Mouse (Mus musculus) liver, embryonic 14.5 days (tissue): ENCODE results near the gene 4933434E20Rik. TPM values are rescaled to one million over a fixed set of nuclear protein-coding genes. Genes with fewer than 3 reads are reported as not detected.

Experiments used
- ATAC-seq: fragments of 200-750 bp; cut with Nextera tagmentation; 2 replicates; pipeline ENCODE4 v1.8.0; 2017; ENCODE audit warnings: moderate number of reproducible peaks, mild to moderate bottlenecking, moderate library complexity; ENCODE audit not compliant: insufficient read depth
- DNase-seq, 3 experiments: peaks; one replicate each; pipeline ENCODE4 v3.0.0-alpha.2; 2012 to 2013; ENCODE audit warnings: low read depth in 3 of 3, low spot score in 3 of 3
- H3K27ac ChIP-seq: fragments of 300-500 bp; sonication (generic); 2 replicates; pipeline ENCODE4 v1.5.1; 2014; ENCODE audit warnings: moderate library complexity, mild to moderate bottlenecking, control low read depth, inconsistent platforms
- H3K27me3 ChIP-seq: fragments of 300-500 bp; sonication (generic); 2 replicates; pipeline ENCODE4 v1.6.1; 2014; ENCODE audit warnings: mild to moderate bottlenecking, low read length, moderate library complexity; ENCODE audit not compliant: control insufficient read depth, insufficient read depth
- H3K36me3 ChIP-seq: fragments of 300-500 bp; sonication (generic); replicated peaks from 2 replicates; pipeline ENCODE4 v1.6.1; 2014; ENCODE audit warnings: low read depth; ENCODE audit not compliant: control insufficient read depth, insufficient read depth
- H3K4me1 ChIP-seq, 2 experiments: fragments of 200-500 bp in 1 of 2; fragments of 300-500 bp in 1 of 2; sonication (generic) in 1 of 2; replicated peaks; 2 replicates each; pipeline ENCODE4 v1.6.1; 2012 to 2014; ENCODE audit warnings: antibody characterized with exemption in 1 of 2, inconsistent platforms in 1 of 2, low read length in 1 of 2; ENCODE audit not compliant: control insufficient read depth in 2 of 2, insufficient read depth in 2 of 2
- H3K4me2 ChIP-seq: fragments of 300-500 bp; sonication (generic); 2 replicates; pipeline ENCODE4 v1.6.1; 2014; ENCODE audit warnings: low read depth, mild to moderate bottlenecking, control low read depth, moderate library complexity
- H3K4me3 ChIP-seq, 2 experiments: fragments of 200-500 bp in 1 of 2; fragments of 300-500 bp in 1 of 2; sonication (generic) in 1 of 2; 2 replicates each; pipeline ENCODE4 v1.5.1; 2012 to 2014; ENCODE audit warnings: low read depth in 2 of 2, low read length in 2 of 2, mild to moderate bottlenecking in 2 of 2, control low read depth in 1 of 2, inconsistent platforms in 1 of 2, moderate library complexity in 1 of 2; ENCODE audit not compliant: insufficient read depth in 1 of 2
- H3K9ac ChIP-seq: fragments of 300-500 bp; sonication (generic); replicated peaks from 2 replicates; pipeline ENCODE4 v1.6.1; 2014; ENCODE audit warnings: mild to moderate bottlenecking, control low read depth, moderate library complexity
- H3K9me3 ChIP-seq: fragments of 300-500 bp; sonication (generic); 2 replicates; pipeline ENCODE4 v1.6.1; 2016; ENCODE audit warnings: low read length, mixed read lengths; ENCODE audit not compliant: control insufficient read depth
- CTCF ChIP-seq: IDR thresholded peaks from 2 replicates; pipeline ENCODE4 v1.5.1; 2016; ENCODE audit warnings: antibody characterized with exemption, low read depth, control low read depth
- EP300 ChIP-seq: IDR thresholded peaks from 2 replicates; pipeline ENCODE4 v1.6.1; 2016; ENCODE audit warnings: antibody characterized with exemption, low read depth
- WGBS: fragments of 180-500 bp; shearing (Covaris S2); extraction: QIAGEN DNeasy Blood & Tissue Kit; methylation state at CpG from one replicate; pipeline ENCODE4 v1.1.7; 2014; ENCODE audit not compliant: insufficient replicate concordance; 5-methylcytosine and 5-hydroxymethylcytosine counted together
- polyA plus RNA-seq, 2 experiments: library from polyadenylated mRNA; depleted of rRNA in 1 of 2; stranded (reverse) in 1 of 2; unstranded in 1 of 2; fragments of >200 nt; fragmentation: Nextera tagmentation in 1 of 2; extraction: Ambion mirVana in 1 of 2; gene quantifications; 2 replicates each; pipeline versions ENCODE4 v1.2.1 to v1.2.3; 2012 to 2014

Gene 4933434E20Rik
- polyA plus RNA-seq, 2 experiments, result 19.1 to 83.8 TPM

DNA sequence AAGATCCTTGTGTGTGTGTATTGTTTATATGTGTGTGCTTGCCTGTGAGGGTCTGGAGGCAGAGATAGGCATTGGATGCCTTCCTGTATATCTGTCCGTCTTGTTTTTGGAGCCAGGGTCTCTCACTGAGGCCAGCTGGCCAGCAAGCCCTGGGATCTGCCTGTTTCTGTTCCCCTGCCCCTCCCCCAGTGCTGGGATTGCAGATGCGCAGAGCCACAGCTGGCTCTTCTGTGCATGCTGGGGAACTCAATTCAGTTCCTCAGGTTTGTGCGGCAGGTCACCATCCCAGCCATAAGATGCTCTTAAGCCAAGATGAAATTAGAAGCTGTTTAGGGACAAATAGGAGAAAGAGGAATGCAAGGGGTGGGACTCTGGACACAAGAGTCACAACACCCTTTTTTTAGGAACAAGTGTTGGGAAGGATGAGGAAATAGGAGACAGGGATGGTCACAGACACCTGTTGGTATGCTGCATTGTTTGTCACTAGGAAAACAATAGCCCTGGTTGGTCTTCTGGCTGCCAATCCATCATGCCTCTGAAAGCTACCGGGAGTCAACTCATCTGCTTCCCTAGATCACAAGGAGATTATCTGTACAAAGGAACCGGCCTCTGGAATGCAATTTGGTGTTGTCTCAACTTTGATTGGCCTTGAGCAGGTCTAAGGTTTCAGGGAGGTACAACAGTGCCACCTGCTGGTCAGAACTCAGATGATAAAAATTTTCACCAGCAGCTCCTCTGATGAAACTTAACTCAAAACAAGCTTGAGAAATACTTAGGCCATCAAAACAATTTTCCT is 25.7 kb downstream of the 4933434E20Rik start:
- H3K4me1 ChIP-seq, result peaks cover 18 to 19% of the 10 kb centered on the region in 2 experiments
- H3K4me2 ChIP-seq, result no peak overlapping the region
- TF ChIP-seq CTCF, result peak; percentile 86
- TF ChIP-seq EP300, result no peak
- H3K9ac ChIP-seq, result no peak overlapping the region
- ATAC-seq (no peak), DNase-seq (peak; percentile 63 to 70 (median 66))
- H3K36me3 ChIP-seq, result no peaks in the 10 kb centered on the region
- no peak overlapping the region for H3K4me3 ChIP-seq
- H3K27me3 ChIP-seq, result no peaks in the 10 kb centered on the region
- H3K9me3 ChIP-seq, result no peaks in the 10 kb centered on the region
- H3K27ac ChIP-seq, result no peak overlapping the region
- WGBS, result 29% methylated on average over 5 of the region's 5 CpGs

DNA sequence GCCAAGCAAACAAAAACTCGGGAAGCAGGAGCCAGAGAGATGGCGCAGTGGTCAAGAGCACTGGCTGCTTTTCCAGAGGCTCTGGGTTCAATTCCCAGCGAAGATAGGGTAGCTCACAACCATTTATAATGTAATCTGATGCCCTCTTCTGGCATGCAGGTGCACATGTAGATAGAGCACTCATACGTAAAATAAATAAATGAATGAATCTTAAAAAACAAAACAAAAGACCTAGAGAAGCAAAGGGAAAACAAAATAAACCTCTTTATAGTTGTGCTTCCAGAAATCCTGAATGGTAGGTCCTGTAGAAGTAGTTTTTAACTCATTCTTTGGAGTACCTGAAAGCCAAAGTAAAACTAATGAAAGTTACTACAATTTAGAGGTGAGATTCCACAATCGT is 26.8 kb downstream of the 4933434E20Rik start:
- 40% methylated on average over 5 of the region's 5 CpGs for WGBS
- TF ChIP-seq CTCF, result no peak
- no peak for TF ChIP-seq EP300
- Histone ChIP-seq H3K36me3 (no peaks in the 10 kb centered on the region), H3K9ac (no peak overlapping the region), H3K27ac (no peak overlapping the region), H3K4me3 (no peak overlapping the region), H3K4me1 (peaks cover 18 to 28% of the 10 kb centered on the region in 2 experiments), H3K4me2 (no peak overlapping the region), H3K27me3 (no peaks in the 10 kb centered on the region), H3K9me3 (no peaks in the 10 kb centered on the region)
- ATAC-seq (no peak), DNase-seq (no peak)

DNA sequence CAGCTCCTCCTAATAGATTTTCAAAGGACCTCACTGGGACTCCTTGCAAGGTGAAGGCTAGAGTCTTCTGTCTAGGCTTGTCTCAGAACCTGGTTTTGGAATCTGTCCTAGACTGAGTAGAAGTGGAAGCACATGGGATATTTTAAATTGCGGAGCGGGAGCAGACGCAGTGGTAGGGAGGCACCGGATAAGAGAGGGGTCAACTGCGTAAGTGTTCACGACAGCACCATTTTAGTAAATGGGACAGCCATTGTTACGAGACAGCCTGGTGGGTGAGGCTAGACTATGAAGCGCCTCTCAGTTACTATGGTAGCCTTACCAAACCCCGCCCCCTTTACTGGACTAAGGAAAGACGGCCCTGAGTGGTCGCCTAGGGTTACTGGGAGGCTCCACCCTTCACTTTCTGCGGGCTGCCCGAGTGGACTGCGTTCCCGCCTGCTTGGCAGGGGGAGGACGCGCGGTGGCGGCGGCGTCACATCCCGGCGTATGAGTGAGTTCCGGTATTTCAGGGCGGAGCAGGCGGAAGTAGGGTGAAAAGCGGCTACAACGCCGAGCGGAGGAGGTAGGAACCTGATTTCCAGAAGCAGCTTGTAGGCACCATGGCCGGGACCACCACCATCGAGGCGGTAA is 27.8 kb downstream of the 4933434E20Rik start:
- Histone ChIP-seq H3K4me3 (peak overlapping the region; percentile 75 to 88), H3K36me3 (no peaks in the 10 kb centered on the region), H3K27ac (peak overlapping the region; percentile 96), H3K9ac (peak overlapping the region; percentile 94), H3K27me3 (no peaks in the 10 kb centered on the region), H3K9me3 (no peaks in the 10 kb centered on the region), H3K4me1 (peaks cover 27 to 38% of the 10 kb centered on the region in 2 experiments), H3K4me2 (peak overlapping the region; percentile 68)
- peak; percentile 93 to 94 (median 93) for DNase-seq
- peak; percentile 32; the same call in 1 of the 2 replicates for TF ChIP-seq CTCF
- TF ChIP-seq EP300, result no peak
- WGBS, result under 1% methylated on average over 32 of the region's 33 CpGs
- peak; percentile 91 for ATAC-seq

DNA sequence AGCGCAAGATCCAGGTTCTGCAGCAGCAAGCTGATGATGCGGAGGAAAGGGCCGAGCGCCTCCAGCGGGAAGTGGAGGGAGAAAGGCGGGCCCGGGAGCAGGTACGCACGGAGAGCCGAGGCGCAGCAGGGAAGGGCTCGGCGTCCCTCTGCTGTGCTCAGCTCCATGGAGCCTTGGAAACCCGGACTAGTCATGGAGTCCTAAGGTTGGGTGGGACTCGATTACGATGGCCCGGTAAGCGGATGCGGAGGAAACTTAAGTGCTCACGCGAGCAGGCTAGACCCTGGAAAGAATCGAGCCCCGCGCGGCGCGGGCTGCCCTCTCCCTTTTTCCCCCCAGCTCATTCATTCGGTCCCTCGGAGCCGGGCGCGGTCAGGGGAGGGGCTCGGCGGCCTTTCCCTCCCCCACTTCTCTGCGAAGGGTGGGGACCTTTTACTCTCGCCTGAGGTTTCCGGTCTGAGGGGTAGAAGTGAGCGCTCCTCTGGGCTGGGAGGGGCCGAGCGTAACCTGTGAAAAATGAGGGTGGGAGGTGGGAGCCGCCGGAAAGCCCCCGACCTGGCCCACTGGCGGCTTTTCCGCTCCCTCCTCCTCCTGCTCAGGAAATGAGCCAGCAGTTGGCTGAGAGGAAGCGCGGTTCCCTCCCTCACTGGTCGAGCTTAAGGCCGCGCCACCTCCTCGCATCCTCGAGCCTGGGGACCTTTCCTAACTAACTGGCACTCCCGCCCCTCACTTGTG is 28.5 kb downstream of the 4933434E20Rik start:
- peak overlapping the region; percentile 75 to 88 for H3K4me3 ChIP-seq
- peak overlapping the region; percentile 94 for H3K9ac ChIP-seq
- H3K27me3 ChIP-seq, result no peaks in the 10 kb centered on the region
- H3K36me3 ChIP-seq, result no peaks in the 10 kb centered on the region
- TF ChIP-seq EP300 (no peak), CTCF (no peak)
- H3K4me2 ChIP-seq, result peak overlapping the region; percentile 68
- WGBS, result under 1% methylated on average over 53 of the region's 53 CpGs
- H3K4me1 ChIP-seq, result peaks cover 29 to 45% of the 10 kb centered on the region in 2 experiments
- H3K9me3 ChIP-seq, result no peaks in the 10 kb centered on the region
- peak; percentile 52 to 63 (median 57) for DNase-seq
- peak; percentile 69 for ATAC-seq
- peak overlapping the region; percentile 96 for H3K27ac ChIP-seq
